ENCODE assay signal across 11 mouse cellular contexts in genomic region chr7:66934062-66934461, GRCm38 (mm10).
DNase-seq lines count a peak whose midpoint lies in the region; ATAC-seq lines count a peak whose summit lies in the region.
"Had no signal": no experiment of that assay in that cellular context is flagged by ENCODE, and none has a peak within 500 bp of the region (broad histone marks: within the 10 kb centered on the region; RNA-seq: fewer than 3 reads in every experiment).

No protein-coding gene starts in this region.

- no peaks in the 10 kb centered on the region for H3K36me3 ChIP-seq in forebrain, embryonic 16.5 days (ENCODE audit: control insufficient read depth, insufficient read depth)
- H3K36me3 ChIP-seq in forebrain, embryonic 12.5 days (replicated peaks) = no peaks in the 10 kb centered on the region
- no peaks in the 10 kb centered on the region for H3K36me3 ChIP-seq in midbrain, embryonic 13.5 days
- H3K36me3 ChIP-seq: liver, embryonic 13.5 days; midbrain, embryonic 15.5 days had no signal

- DNase-seq in heart, postnatal 14 days = peak; percentile 51 to 66
- DNase-seq in left cerebral cortex, postnatal 14 days (ENCODE audit: low spot score in 2 of 2) = peak; percentile 53 to 78
- no peak for DNase-seq in gastrocnemius, adult 8-10 months (ENCODE audit: low spot score in 2 of 2)
- DNase-seq in adrenal gland, postnatal 36 days = no peak
- DNase-seq: liver, embryonic 13.5 days had no signal

- H3K27me3 ChIP-seq in forebrain, embryonic 16.5 days (replicated peaks; ENCODE audit: control insufficient read depth, insufficient read depth, low read length) = no peaks in the 10 kb centered on the region
- H3K27me3 ChIP-seq in forebrain, embryonic 12.5 days = no peaks in the 10 kb centered on the region
- no peaks in the 10 kb centered on the region for H3K27me3 ChIP-seq in midbrain, embryonic 13.5 days
- H3K27me3 ChIP-seq: liver, embryonic 13.5 days; midbrain, embryonic 15.5 days had no signal

- no peak overlapping the region for H3K27ac ChIP-seq in forebrain, embryonic 16.5 days (ENCODE audit: low read length)
- no peak overlapping the region for H3K27ac ChIP-seq in forebrain, embryonic 12.5 days
- H3K27ac ChIP-seq in brown adipose tissue, adult 24 weeks (replicated peaks; ENCODE audit: low read depth, low read length) = peak overlapping the region; percentile 74
- no peak overlapping the region for H3K27ac ChIP-seq in midbrain, embryonic 13.5 days
- H3K27ac ChIP-seq: liver, embryonic 13.5 days; midbrain, embryonic 15.5 days had no signal

- H3K9ac ChIP-seq in forebrain, embryonic 16.5 days (replicated peaks; ENCODE audit: low read depth, low read length) = no peak overlapping the region
- H3K9ac ChIP-seq in forebrain, embryonic 12.5 days = no peak overlapping the region
- H3K9ac ChIP-seq in midbrain, embryonic 13.5 days (replicated peaks) = no peak overlapping the region
- H3K9ac ChIP-seq: liver, embryonic 13.5 days; midbrain, embryonic 15.5 days had no signal

- WGBS in forebrain, embryonic 16.5 days = 20% methylated on average over 6 of the region's 6 CpGs
- 45% methylated on average over 6 of the region's 6 CpGs for WGBS in forebrain, embryonic 12.5 days
- WGBS in midbrain, embryonic 13.5 days = 71% methylated on average over 6 of the region's 6 CpGs

- peaks cover 12% of the 10 kb centered on the region for H3K4me1 ChIP-seq in forebrain, embryonic 16.5 days (replicated peaks; ENCODE audit: control insufficient read depth, insufficient read depth, low read length)
- peaks cover 12% of the 10 kb centered on the region for H3K4me1 ChIP-seq in forebrain, embryonic 12.5 days
- peaks cover 27% of the 10 kb centered on the region; the same call in 1 of the 2 replicates for H3K4me1 ChIP-seq in brown adipose tissue, adult 24 weeks (ENCODE audit: control insufficient read depth, insufficient read depth, insufficient read length, low read length)
- peaks cover 25% of the 10 kb centered on the region for H3K4me1 ChIP-seq in midbrain, embryonic 13.5 days (replicated peaks)
- H3K4me1 ChIP-seq: liver, embryonic 13.5 days had no signal

- no peaks in the 10 kb centered on the region for H3K9me3 ChIP-seq in forebrain, embryonic 16.5 days (ENCODE audit: control insufficient read depth, low read length)
- no peaks in the 10 kb centered on the region for H3K9me3 ChIP-seq in forebrain, embryonic 12.5 days
- H3K9me3 ChIP-seq in midbrain, embryonic 13.5 days = no peaks in the 10 kb centered on the region
- H3K9me3 ChIP-seq: liver, embryonic 13.5 days; midbrain, embryonic 15.5 days had no signal

- intact Hi-C loops in heart, postnatal 14 days (cut with DNase I) = loop anchor here (5.0 kb wide), 1 partner anchor 38 kb away; no protein-coding TSS in a partner anchor
- intact Hi-C loops in left cerebral cortex, postnatal 14 days (cut with DNase I) = no loop called here

- H3K4me3 ChIP-seq in forebrain, embryonic 16.5 days (replicated peaks; ENCODE audit: low read length) = no peak overlapping the region
- H3K4me3 ChIP-seq in forebrain, embryonic 12.5 days (replicated peaks) = no peak overlapping the region
- no peak overlapping the region for H3K4me3 ChIP-seq in brown adipose tissue, adult 24 weeks (ENCODE audit: insufficient read depth, low read depth, low read length)
- H3K4me3 ChIP-seq in midbrain, embryonic 13.5 days (replicated peaks) = no peak overlapping the region
- H3K4me3 ChIP-seq: liver, embryonic 13.5 days; midbrain, embryonic 15.5 days had no signal

- peak; percentile 32; the same call in 1 of the 2 replicates for ATAC-seq in forebrain, embryonic 16.5 days
- no peak for ATAC-seq in forebrain, embryonic 12.5 days (ENCODE audit: low FRiP score)
- ATAC-seq in midbrain, embryonic 13.5 days = no peak
- ATAC-seq: intestine, postnatal 0 days; midbrain, embryonic 15.5 days had no signal

- H3K4me2 ChIP-seq in forebrain, embryonic 16.5 days (ENCODE audit: low read length) = no peak overlapping the region
- H3K4me2 ChIP-seq in forebrain, embryonic 12.5 days = no peak overlapping the region
- H3K4me2 ChIP-seq in midbrain, embryonic 13.5 days (replicated peaks) = no peak overlapping the region
- H3K4me2 ChIP-seq: liver, embryonic 13.5 days; midbrain, embryonic 15.5 days had no signal

Comparison
In these comparisons a context has a peak if more than half of its experiments do, and no peak if none do; other contexts are left out.
1. DNase-seq: peak in heart, postnatal 14 days (2 of 2) and left cerebral cortex, postnatal 14 days (2 of 2); none in gastrocnemius, adult 8-10 months (0 of 2) and adrenal gland, postnatal 36 days (0 of 2).